Mouse (Mus musculus) thymus, adult 18-20 months (tissue): Measurements from ENCODE around the gene Zbtb16.

Experiments used
- DNase-seq, 2 experiments: peaks; one replicate each; pipeline ENCODE4 v3.0.0; 2022; ENCODE audit warnings: mixed read lengths in 2 of 2

Zbtb16 gene

DNA sequence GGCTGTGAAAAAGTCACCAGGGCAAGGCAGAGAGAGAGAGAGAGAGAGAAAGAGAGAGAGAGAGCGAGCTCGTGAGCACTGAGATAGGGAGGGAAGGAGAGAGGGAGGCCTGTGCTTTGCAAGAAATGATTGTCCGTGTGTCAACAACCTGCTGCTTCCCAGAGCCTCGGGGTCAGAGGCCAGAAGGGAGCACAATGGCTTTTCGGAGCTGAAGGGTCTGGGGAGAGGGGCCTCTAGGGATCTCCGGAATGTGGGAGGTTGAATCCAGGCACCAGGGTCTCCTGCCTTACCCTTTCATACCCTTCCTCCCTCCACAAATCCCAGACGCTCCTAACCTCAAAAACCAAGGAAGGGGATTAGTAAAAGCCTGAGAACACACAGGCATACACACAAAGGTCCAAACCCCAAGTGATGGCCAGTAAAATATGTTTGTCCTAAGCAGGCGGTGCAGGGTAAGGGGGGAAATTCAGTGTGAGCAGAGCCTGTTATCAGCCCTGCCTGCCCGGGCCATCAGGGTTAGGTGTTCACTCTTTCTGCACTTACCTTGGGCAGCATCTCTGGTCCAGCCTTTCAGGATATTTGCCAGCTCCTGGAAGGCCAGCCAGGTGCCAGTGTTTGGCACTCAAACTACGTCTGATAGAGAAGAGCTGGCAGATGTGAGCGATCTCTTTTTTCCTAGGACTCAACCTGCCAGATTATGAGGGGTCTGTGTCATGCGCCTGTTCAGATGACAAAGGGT is 139.1 kb downstream of the Zbtb16 start:
- no peak for DNase-seq

DNA sequence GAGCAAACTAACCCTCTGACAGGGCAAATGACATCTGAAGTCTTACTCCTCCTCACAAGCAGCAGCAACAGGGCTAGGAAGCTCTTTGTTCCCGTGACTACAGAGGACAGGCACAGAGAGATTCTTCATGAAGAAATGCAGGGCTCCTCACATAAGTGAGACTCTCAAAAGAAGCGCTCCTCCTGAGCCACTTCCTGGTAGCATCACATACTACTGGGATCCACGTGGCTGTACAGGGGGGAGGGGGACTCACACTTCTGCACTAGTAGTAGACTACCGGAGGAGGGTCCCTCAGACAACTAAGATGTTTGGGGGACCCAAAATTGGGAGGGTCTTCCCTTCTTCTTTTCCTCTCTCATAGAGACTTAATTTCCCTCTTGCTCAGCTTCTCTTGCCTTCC is 139.7 kb downstream of the Zbtb16 start:
- DNase-seq: no peak

DNA sequence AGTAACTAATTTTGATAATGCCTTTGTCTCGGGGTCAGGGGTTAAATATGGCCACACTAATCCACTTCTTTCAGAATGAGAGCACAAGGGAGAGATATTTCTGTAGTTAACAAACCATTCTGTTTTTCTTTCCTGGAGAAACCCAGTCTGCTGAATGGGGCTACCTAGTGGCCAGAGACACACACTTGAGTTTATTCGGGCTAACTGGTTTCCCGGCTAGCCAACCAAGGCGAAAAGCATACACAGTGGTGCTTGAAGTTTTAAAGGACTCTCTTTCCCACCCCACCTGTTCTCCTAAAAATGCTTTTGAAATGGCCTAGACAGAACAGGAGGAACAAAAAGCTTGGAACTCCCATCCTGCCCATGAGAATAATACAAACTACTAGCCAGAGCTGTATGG is 140.2 kb downstream of the Zbtb16 start:
- DNase-seq: no peak

DNA sequence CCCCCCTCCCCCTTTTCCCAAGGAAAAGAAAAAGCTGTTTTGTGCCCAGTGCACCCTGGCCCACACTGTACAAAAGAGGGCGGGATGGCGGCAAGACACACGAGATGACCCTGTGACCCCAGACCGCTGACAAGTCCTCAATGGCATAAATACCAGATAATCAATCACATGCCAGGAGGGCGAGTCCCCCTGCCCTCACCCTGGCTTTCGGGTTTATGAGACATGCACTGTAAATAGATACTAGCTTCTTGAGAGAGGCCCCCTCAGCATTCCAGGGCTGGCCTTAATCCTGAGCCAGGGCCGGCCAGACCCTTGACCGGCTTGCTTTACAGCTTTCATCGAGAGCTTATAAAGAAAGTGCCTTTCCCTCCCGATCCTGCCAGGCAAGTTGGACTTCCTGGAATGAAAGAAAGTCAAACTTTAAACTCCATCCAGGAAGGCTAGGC is 141.4 kb downstream of the Zbtb16 start:
- no peak for DNase-seq

DNA sequence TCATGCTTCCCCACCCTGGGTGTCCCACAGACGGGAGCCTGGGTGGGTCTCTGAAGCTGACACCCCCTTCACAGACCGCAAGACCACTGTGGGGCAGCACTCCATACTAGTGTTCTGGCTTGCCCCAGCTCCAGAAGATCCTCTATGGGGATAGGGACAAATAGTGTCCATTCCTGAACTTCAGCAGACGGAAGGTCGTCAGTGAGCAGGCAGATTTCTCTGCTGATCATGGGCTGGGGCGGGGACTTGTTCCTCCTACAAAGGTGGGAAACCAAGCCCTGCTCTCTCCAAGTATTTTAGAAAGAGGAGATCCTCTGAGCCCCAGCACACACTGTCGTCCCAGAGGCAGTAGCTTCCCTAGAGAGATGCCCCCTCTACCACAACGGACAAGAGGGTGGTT is 142.3 kb downstream of the Zbtb16 start:
- no peak for DNase-seq

DNA sequence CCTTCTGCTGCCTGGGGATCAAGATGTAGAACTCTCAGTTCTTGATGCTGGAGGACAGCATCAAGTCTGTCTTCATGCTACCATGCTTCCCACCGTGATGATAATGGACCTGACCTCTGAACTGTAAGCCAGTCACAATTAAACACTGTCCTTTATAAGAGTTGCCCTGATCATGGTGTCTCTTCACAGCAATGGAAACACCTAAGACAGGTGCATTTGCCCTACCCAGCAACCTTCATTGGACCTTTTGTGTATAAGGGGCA is 146.4 kb downstream of the Zbtb16 start:
- DNase-seq: no peak

DNA sequence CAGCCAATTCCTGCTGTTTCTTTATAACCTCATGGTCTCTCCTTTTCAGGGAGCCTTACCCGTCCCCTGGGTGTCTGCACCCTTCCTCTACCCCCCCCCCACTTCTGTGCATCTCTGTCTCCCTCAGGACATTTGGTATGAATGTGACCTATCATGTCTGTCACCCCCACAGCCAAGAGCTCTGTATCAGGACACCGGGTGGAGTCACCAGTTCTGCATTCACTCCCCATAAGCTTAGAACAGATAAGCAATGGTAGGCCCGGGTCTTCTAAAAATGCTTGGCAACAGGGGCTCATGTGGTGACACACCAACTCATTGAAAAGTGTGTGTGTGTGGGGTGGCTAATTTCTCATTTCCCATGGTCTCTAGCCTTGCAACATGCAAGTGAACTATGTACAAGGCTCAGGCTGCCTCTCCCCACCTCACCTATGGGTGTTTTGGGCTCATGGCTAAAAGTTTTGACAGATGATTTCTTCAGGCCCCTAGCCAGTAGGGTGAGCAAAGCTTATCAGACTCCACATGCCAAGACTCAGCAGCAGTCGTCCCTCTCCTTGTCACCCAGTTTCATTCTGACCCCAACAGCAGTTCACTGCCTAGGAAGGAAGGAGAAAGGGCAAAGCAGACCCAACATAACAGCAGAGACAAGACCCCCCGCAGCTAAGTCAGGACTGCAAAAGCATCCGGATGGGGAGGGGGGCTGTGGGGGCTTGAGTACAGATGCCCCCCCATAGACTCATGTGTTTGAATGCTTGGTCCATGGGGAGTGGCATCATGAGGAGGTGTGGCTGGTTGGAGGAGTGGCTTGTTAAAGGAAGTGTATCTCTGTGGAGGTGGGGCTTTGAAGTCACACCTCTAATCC is 146.9 kb downstream of the Zbtb16 start:
- no peak for DNase-seq

DNA sequence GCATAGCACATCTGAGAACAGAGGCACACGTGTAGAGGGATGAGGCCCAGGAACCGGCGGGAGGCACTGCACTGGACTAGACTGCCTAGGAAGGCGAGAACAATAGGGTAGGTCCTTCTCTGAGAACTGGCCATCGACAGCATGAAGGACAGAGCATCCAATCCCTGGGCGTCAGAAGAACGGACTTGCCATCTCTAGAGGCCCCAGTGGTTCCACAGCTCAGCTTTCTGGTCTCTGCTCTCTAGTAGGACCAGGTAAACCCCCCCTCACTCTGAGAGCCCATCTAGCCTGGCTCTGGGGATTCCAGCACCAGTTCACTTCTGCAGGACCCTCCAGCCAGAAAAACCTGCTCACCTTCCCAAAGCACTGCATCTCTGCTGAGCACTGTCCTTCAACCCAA is 148.1 kb downstream of the Zbtb16 start:
- no peak for DNase-seq

DNA sequence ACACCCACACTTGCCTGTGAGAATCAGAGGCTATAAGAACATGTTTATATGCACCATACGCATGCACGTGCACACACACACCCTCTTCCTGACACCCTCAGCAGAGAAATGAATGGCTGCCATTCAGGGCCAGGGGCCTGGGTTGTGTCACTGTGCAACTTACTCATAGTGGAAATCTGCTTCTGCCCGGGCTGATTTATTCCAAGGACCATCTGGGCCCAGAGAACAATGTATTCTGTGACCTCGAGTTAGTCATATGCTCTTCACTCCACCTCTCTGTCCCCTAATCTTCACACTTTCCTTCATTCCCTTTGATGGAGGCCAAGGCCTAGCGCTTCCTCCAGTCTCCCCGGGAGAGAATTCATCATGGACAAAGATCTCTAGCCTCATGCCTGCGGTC is 150.3 kb downstream of the Zbtb16 start:
- no peak for DNase-seq

DNA sequence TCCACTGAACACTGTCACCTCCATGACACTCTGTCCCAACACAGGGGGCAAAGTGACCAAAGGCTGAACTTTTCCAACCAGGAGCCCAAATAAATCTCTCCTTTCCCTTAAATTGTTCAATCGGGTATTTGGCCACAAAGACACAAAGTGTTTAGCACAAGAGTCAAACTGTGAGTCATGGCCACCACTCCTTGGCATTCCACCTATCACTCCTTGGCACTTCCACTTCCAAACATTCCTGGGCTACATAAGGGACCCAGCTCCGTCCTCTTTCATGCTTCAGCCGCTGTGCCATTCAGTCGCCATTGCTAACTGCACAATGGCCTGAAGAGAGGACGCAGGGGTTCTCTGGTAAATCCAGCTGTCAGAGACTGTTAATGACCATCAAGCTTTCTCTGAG is 151.9 kb downstream of the Zbtb16 start:
- DNase-seq: no peak

DNA sequence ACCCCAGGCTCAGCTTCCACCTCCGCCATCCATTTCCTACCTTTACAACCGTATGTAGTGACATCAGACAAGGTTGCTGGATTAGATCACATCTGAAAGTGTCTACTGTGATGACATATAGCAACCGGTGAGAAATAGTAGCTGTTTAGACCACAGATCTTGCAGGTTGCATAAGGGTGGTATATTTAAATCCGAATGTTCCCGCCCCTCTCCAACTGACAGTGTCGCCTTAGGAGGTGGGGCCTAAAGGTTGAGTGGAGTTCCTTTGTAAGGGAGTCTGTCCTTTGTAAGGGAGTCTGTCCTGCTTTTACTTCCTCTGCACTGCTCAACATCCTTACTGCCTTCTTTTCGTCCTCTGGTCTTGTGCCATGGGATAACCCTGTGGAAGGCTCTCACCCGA is 154.8 kb downstream of the Zbtb16 start:
- DNase-seq: no peak

DNA sequence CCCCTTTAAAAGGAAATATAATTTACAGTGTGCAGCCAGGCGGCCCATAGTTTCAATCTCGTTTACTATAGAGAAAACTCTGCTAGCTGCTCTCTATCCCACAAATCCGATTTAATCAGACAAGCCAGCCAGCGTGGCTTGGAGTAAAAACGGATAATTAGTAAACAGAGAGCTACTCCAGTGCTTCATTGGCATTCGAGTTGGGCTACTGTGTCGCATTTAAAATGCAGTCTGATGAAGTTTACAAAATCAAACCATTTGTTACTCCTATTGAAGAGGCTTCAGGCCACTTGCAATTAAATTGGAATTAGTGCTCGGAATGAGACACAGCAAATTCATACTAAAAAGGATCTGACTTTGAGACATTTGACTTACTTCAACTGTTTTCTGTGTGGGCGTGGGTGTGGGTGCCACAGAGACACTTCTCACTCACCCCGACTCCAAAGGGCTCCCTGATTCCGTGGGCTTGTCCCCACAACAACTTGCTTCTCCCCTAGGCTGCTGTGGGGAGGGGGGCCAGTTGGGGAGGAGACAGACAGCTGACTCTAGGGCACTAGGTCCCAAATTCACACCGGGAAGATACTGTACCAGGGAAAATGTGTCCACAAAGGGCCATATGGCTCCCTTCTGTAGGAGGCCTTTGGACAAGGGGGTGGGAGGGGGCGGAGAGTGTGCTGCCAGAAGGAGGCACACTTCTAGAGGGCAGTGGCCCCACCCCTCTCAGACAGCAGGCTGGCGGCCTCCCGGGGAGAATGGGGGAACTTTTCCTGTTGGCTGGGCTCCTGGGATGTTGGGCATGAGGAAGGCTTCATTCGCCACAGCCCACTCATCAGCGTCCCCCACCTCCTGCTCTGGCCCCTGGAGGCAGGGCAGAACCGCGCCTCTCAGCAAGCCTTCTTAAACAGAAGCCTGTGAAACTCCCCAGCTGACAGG is 157.3 kb downstream of the Zbtb16 start:
- no peak for DNase-seq

DNA sequence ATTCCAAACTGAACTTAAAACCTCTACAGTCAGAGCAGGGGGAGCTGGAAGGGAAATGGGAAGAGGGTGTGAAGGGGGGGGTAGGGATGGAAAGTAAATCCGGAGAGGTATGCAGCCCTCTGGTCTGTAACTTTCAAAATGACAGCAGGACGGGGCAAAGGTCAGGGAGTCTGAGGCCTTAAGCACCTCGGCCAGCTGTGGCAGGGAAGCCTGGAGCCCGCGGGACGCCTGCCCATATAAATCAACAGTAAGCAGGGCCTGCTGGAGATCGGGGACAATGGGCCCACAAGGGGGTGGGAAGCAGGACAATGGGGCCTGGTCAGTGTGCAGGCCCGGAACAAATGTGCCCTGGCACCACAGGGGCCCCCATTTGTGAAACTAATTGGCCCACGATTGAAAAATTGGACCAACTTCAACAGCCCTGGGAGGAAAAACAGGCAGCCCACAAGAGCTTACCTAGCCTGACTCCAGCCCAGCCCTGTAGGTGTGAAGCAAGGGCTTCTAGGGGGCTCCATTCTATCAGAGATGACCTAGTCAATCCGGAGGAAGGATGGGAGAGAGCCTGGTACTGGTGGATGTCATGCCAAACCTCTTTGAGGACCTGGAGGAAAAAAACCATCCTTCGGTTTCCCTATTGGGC is 160.8 kb downstream of the Zbtb16 start:
- no peak for DNase-seq

DNA sequence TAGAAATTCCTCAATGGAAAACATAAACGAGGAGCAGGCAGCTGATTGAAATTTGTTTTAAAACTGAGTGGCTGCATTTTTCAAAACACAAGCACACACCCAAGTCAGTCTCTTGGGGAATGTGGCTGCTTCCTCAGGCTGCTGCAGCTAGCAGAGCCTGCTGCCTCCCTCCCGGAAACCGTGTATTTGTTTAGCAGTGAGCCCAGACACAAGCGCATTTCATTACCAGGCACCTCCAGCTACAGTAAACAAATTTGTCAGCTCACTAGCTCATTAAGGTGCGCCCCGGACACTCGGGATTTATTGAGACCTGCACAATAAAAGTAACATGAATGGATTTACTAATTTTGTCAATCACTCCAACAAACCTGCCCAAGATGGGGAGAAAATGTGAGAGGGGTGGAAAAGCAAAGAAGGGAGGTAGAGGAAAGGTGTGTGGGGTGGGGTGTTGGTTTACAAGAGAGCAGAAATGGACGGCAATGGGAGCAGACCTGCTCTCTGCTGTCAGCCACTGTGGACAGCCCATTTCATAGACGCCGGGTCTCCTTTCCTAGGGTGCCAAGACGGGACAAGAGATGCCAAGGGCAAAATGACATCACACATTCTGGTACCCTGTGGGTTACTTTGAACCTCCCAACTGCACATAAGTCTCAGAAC is 161.5 kb downstream of the Zbtb16 start:
- DNase-seq: no peak

DNA sequence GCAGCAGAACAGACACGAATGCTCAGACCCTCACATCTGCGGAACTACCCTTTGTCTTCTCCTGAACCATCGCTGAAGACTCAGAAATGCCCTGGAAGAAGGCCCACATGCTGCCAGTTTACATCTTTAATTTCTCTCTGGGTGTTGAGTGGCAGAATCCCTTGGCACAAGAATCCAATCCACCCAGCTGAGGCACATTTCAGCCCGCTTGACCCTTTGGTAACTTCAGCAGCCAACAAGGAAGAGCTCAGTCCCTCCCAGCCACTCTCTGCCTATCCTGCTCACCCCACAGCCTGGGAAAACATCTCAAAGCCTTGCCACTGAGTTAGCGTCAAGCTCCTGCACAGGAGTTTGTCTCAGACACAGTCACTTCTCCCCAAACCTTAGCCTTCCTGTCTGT is 162.2 kb downstream of the Zbtb16 start:
- DNase-seq: no peak

DNA sequence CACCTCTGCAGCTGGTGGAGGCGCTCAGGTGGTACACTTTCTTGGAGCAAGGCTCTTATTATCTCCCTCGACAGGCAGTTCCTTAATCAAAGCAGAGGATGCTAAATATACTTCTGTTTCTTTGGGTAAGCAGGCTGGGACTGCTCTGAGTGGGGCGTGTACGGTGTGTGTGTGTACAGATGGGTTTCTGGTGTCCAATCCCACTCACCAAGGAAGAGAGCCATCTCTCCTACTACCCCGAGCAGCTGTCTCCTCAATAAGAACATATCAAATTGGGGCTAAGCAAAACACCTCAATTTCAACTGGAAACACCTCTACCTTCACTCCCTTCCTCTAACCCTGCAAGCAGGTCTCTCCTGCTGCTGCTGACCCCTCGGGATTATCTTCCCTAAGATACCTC is 162.8 kb downstream of the Zbtb16 start:
- no peak for DNase-seq

DNA sequence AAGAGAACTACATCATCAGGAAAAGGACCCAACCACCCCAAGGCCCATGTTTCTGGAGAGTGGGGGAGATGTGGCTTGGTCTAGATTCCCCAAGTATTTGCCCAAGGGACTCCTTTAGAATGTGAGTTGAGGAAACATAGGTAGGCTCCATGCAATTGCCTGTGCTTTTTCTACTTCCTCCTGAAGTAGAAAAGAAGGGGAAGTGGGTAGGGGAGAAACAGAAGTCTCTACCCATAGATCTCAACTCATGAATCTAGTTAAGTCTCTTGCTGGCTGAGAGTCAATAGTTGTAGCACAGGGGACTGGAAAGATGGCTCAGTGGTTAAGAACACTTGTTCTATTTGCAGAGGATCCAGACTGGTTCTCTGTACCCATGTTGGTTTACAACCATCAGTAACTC is 164.2 kb downstream of the Zbtb16 start:
- DNase-seq: no peak

DNA sequence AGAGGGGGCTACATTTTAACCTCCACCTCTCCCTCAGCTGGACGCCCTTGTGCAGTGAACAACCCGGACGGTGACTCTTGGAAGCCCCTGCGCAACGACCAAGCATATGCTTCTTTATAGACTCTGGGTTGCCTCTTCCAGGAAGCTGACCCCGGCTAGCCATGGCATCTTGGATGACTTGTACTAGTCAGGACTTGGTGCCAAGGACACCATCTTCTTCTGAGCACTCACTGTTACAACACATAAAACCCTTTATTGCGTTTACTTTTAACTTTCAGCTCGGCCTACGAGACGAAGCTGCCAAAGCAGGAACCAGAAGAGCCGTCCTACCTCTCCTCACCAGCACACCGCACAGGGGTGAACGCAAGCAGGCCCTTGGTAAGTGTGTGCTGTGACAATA is 165.9 kb downstream of the Zbtb16 start:
- no peak for DNase-seq

DNA sequence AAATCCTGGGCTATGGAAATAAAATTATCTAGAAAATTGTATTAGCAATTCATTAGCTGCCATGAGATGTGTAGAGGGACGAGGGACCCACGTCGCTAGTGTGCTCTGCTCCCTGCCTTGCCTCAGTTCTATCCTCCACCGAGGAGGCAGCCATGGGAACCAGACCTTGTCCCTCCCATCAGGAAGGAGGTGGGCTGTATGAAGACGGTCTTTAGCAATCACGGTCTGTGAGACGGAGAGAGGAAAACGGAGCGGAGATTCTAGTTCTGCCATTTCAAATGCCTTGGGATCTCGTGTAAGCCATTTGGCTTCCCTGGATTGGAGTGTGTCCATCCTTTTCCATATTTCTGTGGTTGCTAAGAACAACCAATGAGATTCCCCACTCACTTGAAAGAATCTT is 166.3 kb downstream of the Zbtb16 start:
- DNase-seq: no peak

DNA sequence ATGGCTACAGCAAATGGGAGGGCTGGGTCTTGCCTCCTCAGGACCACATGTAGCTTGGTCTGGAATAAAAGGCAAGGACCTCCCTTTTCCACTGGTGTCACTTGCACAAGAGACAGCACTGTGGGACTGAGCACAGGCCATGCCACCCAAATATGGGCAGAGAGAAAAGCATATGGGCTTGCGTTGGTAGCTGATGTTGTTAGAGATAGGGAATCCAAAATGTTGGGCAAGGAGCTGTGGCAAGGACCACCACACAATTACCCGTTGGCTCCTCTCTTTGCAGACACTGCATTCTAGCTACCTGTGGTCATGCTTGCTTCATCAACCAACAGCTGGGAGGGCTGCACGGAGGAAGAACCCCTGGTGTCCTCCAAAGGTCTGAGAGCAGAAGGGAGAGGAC is 169.3 kb downstream of the Zbtb16 start:
- DNase-seq: no peak

DNA sequence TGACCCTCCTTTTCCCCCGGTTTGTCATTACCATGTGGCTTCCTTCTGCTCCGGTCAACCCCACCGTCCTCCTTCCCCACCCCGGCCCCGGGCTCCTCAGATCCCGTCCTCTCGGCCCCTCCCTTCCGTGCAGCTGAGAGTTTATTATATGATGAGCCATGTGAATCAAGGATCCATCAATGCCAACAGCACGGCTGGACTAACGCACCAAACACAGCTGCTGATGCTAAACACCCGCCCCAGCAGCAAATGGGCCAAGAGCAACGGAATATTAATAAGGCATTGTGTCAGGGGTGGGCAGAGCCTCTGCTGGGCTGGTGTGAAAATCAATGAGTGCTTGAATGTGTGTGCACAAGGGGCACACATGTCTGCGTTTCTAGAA is 173.0 kb downstream of the Zbtb16 start:
- DNase-seq: no peak

DNA sequence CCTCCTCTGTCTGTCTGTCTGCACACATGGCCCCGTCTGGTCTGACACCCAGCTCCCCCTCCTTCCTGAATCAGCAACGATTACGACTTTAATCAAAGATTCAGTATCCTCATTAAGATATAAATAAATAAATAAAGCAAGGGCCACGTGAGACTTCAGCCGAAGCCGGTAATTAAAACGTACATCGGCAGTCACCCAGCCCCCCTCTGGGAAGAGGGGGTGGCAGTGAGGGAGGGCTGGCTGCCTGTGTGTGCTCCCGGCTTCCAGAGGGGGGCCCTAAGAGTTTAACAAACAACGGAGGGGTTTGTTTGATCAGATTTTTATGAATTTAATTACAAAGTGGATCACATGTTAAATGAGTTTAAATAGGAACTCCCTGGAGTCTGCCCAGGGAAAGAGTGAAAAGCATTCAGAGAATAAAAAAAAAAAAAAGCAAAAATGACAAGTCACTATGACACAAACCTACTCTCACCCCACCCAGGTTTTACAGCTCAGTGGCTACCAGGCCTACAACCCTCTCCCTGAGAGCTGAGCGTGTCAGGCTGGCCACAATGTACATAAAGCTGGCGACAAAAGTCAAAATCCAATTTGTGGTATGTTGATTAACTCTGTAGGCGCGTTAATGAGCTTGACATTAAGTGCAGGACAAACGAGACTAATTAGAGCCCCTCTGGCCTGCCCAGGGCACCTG is 173.5 kb downstream of the Zbtb16 start:
- no peak for DNase-seq
